Mouse (Mus musculus) CD4-positive helper T cell, adult 2 months (primary cell): Measurements from ENCODE around the gene Ccdc69.
A peak's percentile ranks its signal among the peaks of the same experiment; 100 is the strongest.

Source experiments
- DNase-seq: peaks from one replicate; pipeline ENCODE4 v3.0.0-alpha.2; 2012; ENCODE audit warnings: low read depth, missing footprints, low spot score

Ccdc69 gene

DNA sequence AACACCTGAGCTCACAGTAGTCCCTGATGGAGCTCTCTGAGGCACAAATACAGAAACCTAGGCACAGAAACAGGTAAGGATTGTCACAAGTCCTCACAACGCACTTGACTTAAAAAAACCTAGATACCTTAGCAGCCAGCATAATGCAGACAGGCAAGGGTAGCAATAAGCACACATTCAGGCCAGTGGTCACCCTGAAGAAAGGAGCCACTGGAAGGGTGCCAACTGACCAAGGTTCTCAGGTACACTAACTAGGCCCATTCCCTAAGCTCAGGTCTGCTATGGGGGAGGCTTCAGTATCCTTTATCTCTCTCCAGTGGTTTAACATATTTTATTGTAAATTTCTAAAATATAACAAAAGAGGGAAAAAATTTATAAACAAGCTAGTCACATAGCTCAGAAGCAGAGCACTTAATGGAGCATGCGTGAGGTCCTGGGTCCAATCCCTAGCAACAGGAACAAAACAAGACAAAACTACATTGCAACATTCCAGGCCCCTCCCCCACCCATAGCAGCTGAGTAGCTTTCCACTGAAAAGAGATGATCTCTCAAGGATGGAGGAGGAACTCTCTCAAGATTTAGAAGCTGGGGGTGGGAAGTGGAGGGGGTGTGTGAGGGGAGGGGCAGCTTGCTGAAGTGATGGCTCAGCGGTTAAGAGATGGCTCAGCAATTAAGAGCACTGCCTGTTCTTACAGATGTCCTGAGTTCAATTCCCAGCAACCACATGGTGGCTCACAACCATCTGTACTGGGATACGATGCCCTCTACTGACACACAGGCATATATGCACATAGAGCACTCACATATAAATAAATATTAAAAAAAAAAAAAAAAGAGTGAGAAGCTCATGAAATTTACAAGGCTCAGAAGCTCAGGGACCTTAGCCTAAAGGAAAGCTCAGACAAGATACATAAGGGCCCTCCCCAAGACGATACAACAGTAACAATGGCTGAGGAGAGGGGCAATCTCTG is 65.1 kb downstream of the Ccdc69 start:
- no peak for DNase-seq

- DNase-seq, result peak; percentile 29
Observed at GRCm38 (mm10) chr11:55011440-55011839, 66.5 kb downstream of the Ccdc69 start.

DNA sequence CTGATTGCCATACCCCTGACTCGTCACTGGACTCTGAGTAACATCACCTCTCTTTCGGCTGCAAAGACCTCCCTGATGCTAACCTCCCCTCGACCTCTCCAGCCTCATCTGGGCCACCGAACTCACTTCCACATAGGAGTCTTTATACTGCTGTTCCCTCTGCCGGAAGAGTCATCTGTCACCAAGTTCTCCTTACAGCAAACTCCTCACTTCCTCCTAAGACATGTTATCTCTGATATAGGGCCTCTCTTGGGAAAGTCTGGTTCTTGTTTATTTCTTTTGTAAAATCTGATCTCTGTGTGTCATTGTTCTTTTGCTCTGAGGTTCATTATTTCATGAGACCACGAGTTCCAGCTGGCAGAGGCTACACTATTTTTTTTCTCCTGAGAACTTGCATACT is 69.7 kb downstream of the Ccdc69 start:
- DNase-seq, result no peak

- DNase-seq, result no peak
Observed at GRCm38 (mm10) chr11:55005684-55006083, 72.2 kb downstream of the Ccdc69 start.

GRCm38 (mm10) chr11:55004970-55005502 is 72.9 kb downstream of the Ccdc69 start:
- no peak for DNase-seq
